Mouse (Mus musculus) megakaryocyte progenitor cell, adult 5-6 weeks (primary cell): Measurements from ENCODE around the gene Gm7073. TPM values are rescaled to one million over a fixed set of nuclear protein-coding genes. Genes with fewer than 3 reads are reported as not detected.

Source experiments
- total RNA-seq, 2 experiments: library from RNA; stranded (forward) in 1 of 2; stranded (reverse) in 1 of 2; fragments of 157-497, 149-512 nt in 1 of 2; fragments of 200-1000 nt in 1 of 2; gene quantifications; 2 replicates each; pipeline versions ENCODE4 v1.2.3 to v1.2.4; 2015 to 2017

Gm7073 gene
- total RNA-seq, 2 experiments from 2014 or later, result not detected

Other genes starting within 250 kb of the Gm7073 start
- gene Atp11c, start 53.4 kb upstream of the Gm7073 start, total RNA-seq (2015), result 29.4 and 34.4 TPM in 2 replicates
- gene Atp11c, start 53.4 kb upstream of the Gm7073 start, total RNA-seq (2017), result 26.2 and 29.9 TPM in 2 replicates